Mouse (Mus musculus): ENCODE data around the gene Iqcc.

Gene Iqcc

GRCm38 (mm10) chr4:129626035-129626434 is 7.1 kb upstream of the Iqcc start:
- Histone ChIP-seq H3K36me3 (ENCODE audit: control insufficient read depth, insufficient read depth, low read length, poor library complexity, severe bottlenecking) (peaks cover 2% of the 10 kb centered on the region; the same call in 1 of the 2 replicates), H3K27me3 (ENCODE audit: control insufficient read depth, insufficient read depth, low read length, poor library complexity, severe bottlenecking) (no peaks in the 10 kb centered on the region)
- no peak for DNase-seq (ENCODE audit: low read depth, low spot score)

- Histone ChIP-seq H3K36me3 (ENCODE audit: control insufficient read depth, insufficient read depth, low read length, poor library complexity, severe bottlenecking) (peaks cover 2% of the 10 kb centered on the region; the same call in 1 of the 2 replicates), H3K27me3 (ENCODE audit: control insufficient read depth, insufficient read depth, low read length, poor library complexity, severe bottlenecking) (no peaks in the 10 kb centered on the region)
- no peak for DNase-seq (ENCODE audit: low read depth, low spot score)
Measured at GRCm38 (mm10) chr4:129625496-129625895, 6.6 kb upstream of the Iqcc start.

- Histone ChIP-seq H3K27me3 (ENCODE audit: control insufficient read depth, insufficient read depth, low read length, poor library complexity, severe bottlenecking) (no peaks in the 10 kb centered on the region), H3K36me3 (ENCODE audit: control insufficient read depth, insufficient read depth, low read length, poor library complexity, severe bottlenecking) (peaks cover 2% of the 10 kb centered on the region; the same call in 1 of the 2 replicates)
- DNase-seq (ENCODE audit: low read depth, low spot score) = peak; percentile 92
Measured at GRCm38 (mm10) chr4:129625029-129625370, 6.1 kb upstream of the Iqcc start.

GRCm38 (mm10) chr4:129624281-129625028 is 5.6 kb upstream of the Iqcc start:
- DNase-seq (ENCODE audit: low read depth, low spot score) = peak; percentile 90
- peaks cover 2% of the 10 kb centered on the region; the same call in 1 of the 2 replicates for H3K36me3 ChIP-seq (ENCODE audit: control insufficient read depth, insufficient read depth, low read length, poor library complexity, severe bottlenecking)
- H3K27me3 ChIP-seq (ENCODE audit: control insufficient read depth, insufficient read depth, low read length, poor library complexity, severe bottlenecking) = no peaks in the 10 kb centered on the region

- peaks cover 2% of the 10 kb centered on the region; the same call in 1 of the 2 replicates for H3K36me3 ChIP-seq (ENCODE audit: control insufficient read depth, insufficient read depth, low read length, poor library complexity, severe bottlenecking)
- H3K27me3 ChIP-seq (ENCODE audit: control insufficient read depth, insufficient read depth, low read length, poor library complexity, severe bottlenecking) = no peaks in the 10 kb centered on the region
- DNase-seq (ENCODE audit: low read depth, low spot score) = peak; percentile 30
Measured at GRCm38 (mm10) chr4:129623681-129624091, 4.8 kb upstream of the Iqcc start, which contains the start of gene Ccdc28b. Ccdc28b (minus strand) TSS chr4:129623947.

- Histone ChIP-seq H3K36me3 (ENCODE audit: control insufficient read depth, insufficient read depth, low read length, poor library complexity, severe bottlenecking) (no peaks in the 10 kb centered on the region), H3K27me3 (ENCODE audit: control insufficient read depth, insufficient read depth, low read length, poor library complexity, severe bottlenecking) (no peaks in the 10 kb centered on the region)
- no peak for DNase-seq (ENCODE audit: low read depth, low spot score)
Measured at GRCm38 (mm10) chr4:129622803-129623535, 4.1 kb upstream of the Iqcc start.

GRCm38 (mm10) chr4:129622120-129622802 is 3.4 kb upstream of the Iqcc start:
- Histone ChIP-seq H3K27me3 (ENCODE audit: control insufficient read depth, insufficient read depth, low read length, poor library complexity, severe bottlenecking) (no peaks in the 10 kb centered on the region), H3K36me3 (ENCODE audit: control insufficient read depth, insufficient read depth, low read length, poor library complexity, severe bottlenecking) (no peaks in the 10 kb centered on the region)
- DNase-seq (ENCODE audit: low read depth, low spot score) = no peak

- peak; percentile 43 for DNase-seq (ENCODE audit: low read depth, low spot score)
- Histone ChIP-seq H3K27me3 (ENCODE audit: control insufficient read depth, insufficient read depth, low read length, poor library complexity, severe bottlenecking) (no peaks in the 10 kb centered on the region), H3K36me3 (ENCODE audit: control insufficient read depth, insufficient read depth, low read length, poor library complexity, severe bottlenecking) (no peaks in the 10 kb centered on the region; the same call in 1 of the 2 replicates)
Measured at GRCm38 (mm10) chr4:129621283-129621841, 2.5 kb upstream of the Iqcc start.

GRCm38 (mm10) chr4:129620419-129621282 is 1.8 kb upstream of the Iqcc start:
- DNase-seq (ENCODE audit: low read depth, low spot score) = no peak
- Histone ChIP-seq H3K27me3 (ENCODE audit: control insufficient read depth, insufficient read depth, low read length, poor library complexity, severe bottlenecking) (no peaks in the 10 kb centered on the region), H3K36me3 (ENCODE audit: control insufficient read depth, insufficient read depth, low read length, poor library complexity, severe bottlenecking) (no peaks in the 10 kb centered on the region; the same call in 1 of the 2 replicates)

GRCm38 (mm10) chr4:129618031-129618430 is 868 bp downstream of the Iqcc start:
- Histone ChIP-seq H3K36me3 (ENCODE audit: control insufficient read depth, insufficient read depth, low read length, poor library complexity, severe bottlenecking) (no peaks in the 10 kb centered on the region; the same call in 1 of the 2 replicates), H3K27me3 (ENCODE audit: control insufficient read depth, insufficient read depth, low read length, poor library complexity, severe bottlenecking) (no peaks in the 10 kb centered on the region)
- no peak for DNase-seq (ENCODE audit: low read depth, low spot score)

- no peak for DNase-seq (ENCODE audit: low read depth, low spot score)
- no peaks in the 10 kb centered on the region for H3K27me3 ChIP-seq (ENCODE audit: control insufficient read depth, insufficient read depth, low read length, poor library complexity, severe bottlenecking)
- no peaks in the 10 kb centered on the region; the same call in 1 of the 2 replicates for H3K36me3 ChIP-seq (ENCODE audit: control insufficient read depth, insufficient read depth, low read length, poor library complexity, severe bottlenecking)
Measured at GRCm38 (mm10) chr4:129617121-129617641, 1.7 kb downstream of the Iqcc start.

GRCm38 (mm10) chr4:129616631-129617030 is 2.3 kb downstream of the Iqcc start:
- no peak for DNase-seq (ENCODE audit: low read depth, low spot score)
- Histone ChIP-seq H3K36me3 (ENCODE audit: control insufficient read depth, insufficient read depth, low read length, poor library complexity, severe bottlenecking) (no peaks in the 10 kb centered on the region; the same call in 1 of the 2 replicates), H3K27me3 (ENCODE audit: control insufficient read depth, insufficient read depth, low read length, poor library complexity, severe bottlenecking) (no peaks in the 10 kb centered on the region)

GRCm38 (mm10) chr4:129615801-129616290 is 3.1 kb downstream of the Iqcc start:
- H3K36me3 ChIP-seq (ENCODE audit: control insufficient read depth, insufficient read depth, low read length, poor library complexity, severe bottlenecking) = no peaks in the 10 kb centered on the region; the same call in 1 of the 2 replicates
- no peak for DNase-seq (ENCODE audit: low read depth, low spot score)
- H3K27me3 ChIP-seq (ENCODE audit: control insufficient read depth, insufficient read depth, low read length, poor library complexity, severe bottlenecking) = no peaks in the 10 kb centered on the region
